Mouse (Mus musculus) embryo, embryonic 11.5 days (tissue): ENCODE results near the gene Pold2.

ENCODE experiments used
- DNase-seq: peaks from one replicate; pipeline ENCODE4 v3.0.0-alpha.2; 2012; ENCODE audit warnings: low read depth, low spot score

The Pold2 gene

GRCm38 (mm10) chr11:5859883-5860550 lies 18.1 kb downstream of the Pold2 start:
- no peak for DNase-seq

- DNase-seq, result no peak
Observed at GRCm38 (mm10) chr11:5858723-5859122, 19.4 kb downstream of the Pold2 start.

GRCm38 (mm10) chr11:5856479-5857130 lies 21.5 kb downstream of the Pold2 start:
- no peak for DNase-seq

DNA sequence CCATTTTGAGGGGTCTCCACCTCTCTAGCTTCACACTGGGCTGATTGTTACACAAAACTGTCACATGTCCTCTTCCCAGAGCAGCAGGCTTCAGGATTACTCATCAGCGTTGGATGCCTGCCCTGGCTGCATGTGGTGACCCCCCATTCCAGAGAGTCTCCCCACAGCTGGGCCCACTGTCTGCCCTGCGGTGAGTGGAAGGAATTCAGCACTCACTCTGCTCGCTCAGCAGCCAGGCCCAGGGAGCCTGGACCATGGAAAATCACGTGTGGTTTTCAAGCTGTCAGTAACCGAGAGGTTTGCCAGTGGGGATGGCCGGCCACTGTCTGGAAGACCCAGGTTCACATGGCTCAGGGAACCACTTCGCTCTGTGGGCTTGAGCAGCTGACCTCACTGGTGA lies 22.2 kb downstream of the Pold2 start:
- DNase-seq, result no peak

GRCm38 (mm10) chr11:5855481-5855880 lies 22.6 kb downstream of the Pold2 start:
- DNase-seq, result no peak

- DNase-seq, result no peak
Observed at GRCm38 (mm10) chr11:5852314-5852713, 25.8 kb downstream of the Pold2 start.

DNA sequence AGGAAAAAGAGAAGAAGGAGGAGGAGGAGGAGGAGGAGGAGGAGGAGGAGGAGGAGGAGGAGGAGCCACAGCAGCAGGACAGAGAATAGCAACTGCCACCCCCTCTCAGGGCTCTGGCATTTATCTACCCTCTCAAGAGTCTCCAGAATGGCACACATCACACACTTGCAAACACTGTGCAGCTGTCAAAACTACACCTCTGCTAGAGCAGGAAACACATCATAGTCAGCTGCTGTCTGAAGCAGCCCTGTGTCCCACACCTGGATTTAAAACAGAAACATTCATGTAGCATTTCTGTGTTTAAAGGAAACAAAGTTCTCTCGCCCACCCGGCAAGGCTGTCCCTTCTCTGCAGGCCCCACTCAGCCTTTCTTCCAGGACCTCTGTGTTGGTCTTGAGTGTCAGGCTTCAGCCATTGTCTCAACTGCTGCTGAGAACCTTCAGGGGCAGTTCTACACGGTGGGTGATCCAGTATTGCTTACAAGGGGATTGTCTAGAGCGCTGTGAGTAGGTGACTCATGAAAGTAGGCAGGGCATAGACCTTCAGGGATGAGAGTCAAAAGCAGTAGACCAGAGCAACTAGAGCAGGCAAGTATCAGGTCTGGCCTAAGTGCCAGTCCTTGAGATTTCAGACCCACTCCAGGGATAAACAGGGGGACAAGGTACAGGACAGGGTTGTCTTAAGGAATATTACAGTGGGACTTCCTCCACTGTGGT lies 26.9 kb downstream of the Pold2 start:
- DNase-seq, result no peak

GRCm38 (mm10) chr11:5850452-5850851 lies 27.6 kb downstream of the Pold2 start:
- no peak for DNase-seq

GRCm38 (mm10) chr11:5849316-5849715 lies 28.8 kb downstream of the Pold2 start:
- no peak for DNase-seq

DNA sequence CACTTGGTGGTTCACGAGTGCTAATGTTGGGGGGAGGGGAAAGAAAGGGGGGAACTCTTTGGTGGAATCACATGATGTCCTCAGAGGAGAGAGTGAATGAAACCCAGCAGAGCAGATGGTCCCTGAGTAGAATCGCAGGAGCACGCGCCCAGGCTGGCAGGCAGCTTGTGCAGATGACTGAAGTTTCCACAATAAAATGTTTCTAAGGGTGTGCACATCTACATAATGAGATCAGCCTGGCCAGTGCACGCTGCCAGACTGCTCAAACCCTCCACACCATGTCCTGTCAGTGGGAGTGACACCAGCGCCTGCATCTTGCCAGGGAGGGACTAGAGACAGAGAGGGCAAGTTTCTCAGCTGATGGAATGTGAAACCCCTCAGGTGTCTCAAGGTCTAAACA lies 29.4 kb downstream of the Pold2 start:
- DNase-seq, result no peak

DNA sequence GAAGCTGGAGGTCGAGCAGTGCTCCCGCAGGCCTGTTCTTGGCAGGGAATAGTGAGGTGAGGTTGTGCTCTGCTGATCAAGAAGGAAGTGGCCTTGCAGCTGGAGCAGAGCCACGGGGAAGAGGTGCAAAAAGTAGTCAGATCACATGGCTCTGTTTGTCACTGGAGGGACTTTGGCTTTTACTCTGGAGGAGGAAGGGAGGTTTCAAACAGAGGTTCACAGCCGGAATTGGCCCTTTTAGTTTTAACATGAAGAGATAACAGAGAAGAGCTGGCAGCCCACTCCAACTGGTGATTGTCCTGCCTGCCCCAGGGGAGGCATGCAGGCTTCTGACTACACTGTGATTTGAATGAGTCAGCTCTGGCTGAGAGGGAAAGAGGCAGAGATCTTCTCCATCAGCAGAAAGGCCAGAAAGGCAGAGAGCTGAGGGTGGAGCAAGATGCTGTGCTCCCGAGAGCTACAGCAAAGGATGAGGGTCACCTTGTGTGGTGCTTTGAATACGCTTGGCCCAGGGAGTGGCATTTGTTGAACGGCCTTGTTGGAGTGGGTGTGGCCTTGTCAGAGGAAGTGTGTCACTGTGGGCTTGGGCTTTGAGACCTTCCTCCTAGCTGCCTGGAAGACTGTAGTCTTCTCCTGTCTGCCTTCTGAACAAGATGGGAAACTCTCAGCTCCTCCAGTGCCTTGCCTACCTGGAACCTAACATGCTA lies 31.3 kb downstream of the Pold2 start:
- DNase-seq, result no peak

- DNase-seq, result no peak
Observed at GRCm38 (mm10) chr11:5843131-5843530, 35.0 kb downstream of the Pold2 start.

GRCm38 (mm10) chr11:5841751-5842150 lies 36.3 kb downstream of the Pold2 start:
- no peak for DNase-seq

DNA sequence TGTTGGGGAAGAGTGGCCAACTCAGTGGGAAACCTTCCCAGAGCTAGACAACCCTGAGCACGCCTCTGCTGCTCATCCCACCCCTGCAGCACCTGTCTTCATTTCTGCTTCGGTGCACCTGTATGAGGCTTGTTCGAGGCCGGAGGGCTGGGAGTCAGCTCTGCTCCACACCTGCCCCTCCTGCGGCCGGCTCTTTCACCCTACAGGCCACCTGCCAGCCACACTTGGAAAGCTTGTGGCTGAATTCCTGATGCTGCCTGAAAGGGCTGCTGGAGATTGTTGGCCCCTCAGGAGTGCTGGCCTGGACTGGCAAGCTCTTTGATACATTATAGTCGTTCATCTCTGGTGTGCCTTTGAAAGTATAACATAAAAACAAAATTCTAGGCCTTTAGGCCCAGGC lies 37.7 kb downstream of the Pold2 start:
- DNase-seq, result no peak

DNA sequence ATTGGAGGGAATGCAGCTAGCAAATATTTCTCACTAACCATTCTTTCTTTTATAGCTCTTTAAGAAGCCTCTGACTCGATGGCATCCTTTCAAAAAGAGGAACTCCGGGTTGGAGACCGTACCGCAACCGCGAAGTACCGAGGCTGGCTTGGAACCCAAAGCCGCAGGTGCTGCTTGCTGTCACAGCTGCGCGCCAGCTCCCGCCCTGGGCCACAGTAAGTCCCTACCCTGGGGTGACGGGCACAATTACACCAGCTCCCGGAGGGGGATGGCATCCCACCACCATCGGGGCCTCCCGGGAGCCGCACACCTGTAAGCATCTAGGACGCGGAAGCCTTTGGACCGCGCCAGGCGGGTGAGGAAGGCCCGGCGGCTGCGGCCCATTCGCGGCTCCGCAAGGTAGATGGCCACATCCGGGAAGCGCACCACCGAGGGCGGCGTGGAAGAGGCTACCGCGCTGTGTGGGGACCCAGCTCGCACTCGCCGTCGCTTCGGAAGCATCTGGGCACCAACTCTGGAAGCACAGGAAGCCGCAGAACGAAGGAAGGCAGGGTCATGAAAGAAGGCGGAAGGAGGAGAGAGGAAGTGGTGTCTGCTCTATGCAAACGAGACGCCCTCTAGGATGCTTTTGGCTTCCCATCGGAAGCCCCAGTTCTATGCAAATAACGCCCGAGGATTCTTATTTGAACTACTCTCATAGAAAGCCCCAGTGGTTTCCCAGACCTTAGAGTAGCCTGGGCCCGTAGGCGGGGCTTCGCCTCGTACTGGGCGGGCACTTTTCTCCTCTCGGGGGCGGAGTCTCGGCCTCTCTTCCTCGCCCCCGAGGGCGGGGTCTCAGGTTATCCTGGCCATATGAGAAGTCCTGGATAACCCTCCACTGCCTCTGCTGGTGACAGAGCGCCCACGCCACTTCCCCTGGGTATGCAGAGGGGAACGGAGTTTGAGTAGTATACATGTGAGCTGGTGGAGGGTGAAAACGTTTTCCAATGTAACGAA lies 40.5 kb downstream of the Pold2 start, which contains the start of gene Polm:
Polm (minus strand) TSS at position 766 of the 996 bp plus-strand sequence.
- peak; percentile 90 for DNase-seq

DNA sequence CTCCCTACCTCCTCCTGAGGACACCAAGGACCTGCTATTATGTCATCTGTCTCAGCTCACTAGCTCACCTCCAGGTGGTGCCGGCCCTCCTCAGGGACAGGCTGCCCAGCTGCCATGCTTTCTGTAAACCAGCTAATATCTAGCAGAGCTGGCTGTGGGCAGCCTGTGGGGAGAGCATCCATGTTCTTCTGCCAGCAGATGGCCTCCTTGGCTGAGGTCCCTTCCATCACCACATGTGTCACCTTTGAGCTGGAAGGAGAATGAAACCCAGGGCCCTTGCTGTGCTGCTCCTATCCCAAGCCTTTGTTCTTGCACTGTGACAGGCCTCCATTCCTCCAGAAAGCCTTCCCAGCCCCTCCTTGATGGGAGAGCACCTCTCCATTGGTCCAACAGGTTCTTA lies 42.0 kb downstream of the Pold2 start:
- no peak for DNase-seq

DNA sequence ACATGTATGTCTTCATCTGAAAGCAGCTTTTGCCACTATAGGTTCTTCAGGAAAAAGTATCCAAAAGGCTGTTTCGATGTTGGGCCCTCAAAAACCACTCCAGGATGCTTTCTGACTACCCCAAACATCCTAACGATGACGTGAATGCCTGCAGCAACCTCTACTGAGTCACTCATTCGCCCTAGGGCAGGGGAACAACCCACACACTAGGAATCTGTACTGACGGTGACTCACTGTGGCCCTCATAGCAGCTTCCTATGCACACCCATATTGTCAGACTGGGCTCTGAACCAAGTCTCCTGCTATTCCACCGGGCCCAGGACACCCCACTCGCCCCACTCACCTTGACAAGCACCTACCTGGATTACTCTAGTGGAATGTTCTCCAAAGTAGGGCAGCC lies 43.0 kb downstream of the Pold2 start:
- no peak for DNase-seq

DNA sequence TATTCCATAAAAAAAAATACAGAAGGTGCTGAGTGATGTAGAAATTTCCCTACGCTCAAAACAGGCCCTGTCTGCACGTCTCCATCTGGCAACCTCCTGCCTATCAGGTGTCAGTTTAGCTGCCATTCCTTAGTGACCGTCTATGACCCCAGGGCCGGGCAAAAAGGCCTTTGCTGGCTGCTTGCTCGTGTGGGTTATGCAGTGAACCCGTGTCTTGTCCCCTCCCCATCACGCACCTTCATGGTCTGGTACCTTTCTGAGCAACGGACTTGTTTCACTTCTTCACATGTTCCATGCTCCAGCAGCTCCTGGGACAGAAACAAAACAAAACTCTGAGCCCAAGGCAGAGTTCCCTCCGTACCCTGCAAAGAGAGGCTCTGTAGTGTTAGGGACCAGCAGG lies 43.6 kb downstream of the Pold2 start:
- DNase-seq, result no peak

DNA sequence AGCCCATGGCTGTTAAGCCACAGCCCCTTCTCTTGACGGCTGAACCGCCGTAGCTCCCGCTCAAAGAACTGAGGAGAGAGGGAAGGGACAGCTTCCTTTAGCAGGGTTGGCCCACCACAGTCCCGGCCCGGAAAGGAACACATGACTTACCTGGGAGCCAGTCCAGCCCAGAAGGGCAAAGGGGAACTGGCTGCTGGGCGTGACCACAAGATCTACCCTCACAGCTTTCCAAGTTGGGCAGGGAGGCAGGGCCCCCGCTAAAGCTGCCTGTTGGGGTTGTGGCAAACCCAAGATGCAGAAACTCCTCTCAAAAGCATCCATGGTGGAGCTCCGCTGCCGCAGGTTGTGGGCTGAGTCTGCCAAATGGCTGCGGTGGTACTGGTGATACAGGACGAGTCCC lies 48.8 kb downstream of the Pold2 start:
- no peak for DNase-seq

GRCm38 (mm10) chr11:5828509-5829191 lies 49.4 kb downstream of the Pold2 start:
- DNase-seq, result no peak
